Mouse (Mus musculus) hindlimb bud, embryonic 11.5 days (tissue): ENCODE results near the gene Rdh5.

ENCODE experiments used
- DNase-seq: peaks from one replicate; pipeline ENCODE4 v3.0.0-alpha.2; 2012; ENCODE audit warnings: low read depth, low spot score; ENCODE audit errors: extremely low spot score

The Rdh5 gene

DNA sequence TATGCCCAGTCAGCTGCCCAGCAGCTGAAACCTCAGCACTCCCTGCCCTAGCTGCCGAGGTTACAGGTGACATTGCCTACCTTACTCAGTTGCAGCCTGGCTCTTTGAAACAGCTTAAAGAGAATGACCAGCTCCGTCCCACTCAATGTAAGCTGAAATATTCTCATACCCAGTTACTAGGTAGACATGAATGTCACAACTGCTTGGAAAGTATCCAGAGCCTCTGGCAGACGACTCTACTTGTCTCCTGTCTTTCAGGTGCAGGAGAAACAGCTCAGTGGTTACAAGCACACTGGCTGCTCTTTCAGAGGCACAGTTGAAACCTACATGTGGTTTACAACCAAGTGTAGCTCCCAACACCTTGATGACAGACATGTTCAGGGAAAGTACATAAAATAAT, 52.3 kb downstream of the Rdh5 start:
- DNase-seq = no peak

- no peak for DNase-seq
These were observed 56.2 kb downstream of the Rdh5 start for GRCm38 (mm10) chr10:128866518-128866917.

- DNase-seq = no peak
These were observed 56.6 kb downstream of the Rdh5 start for GRCm38 (mm10) chr10:128866042-128866441.
